Mouse (Mus musculus) brain, adult 10 weeks (tissue): ENCODE data around the gene Olfr507. TPM values are rescaled to one million over a fixed set of nuclear protein-coding genes. Genes with fewer than 3 reads are reported as not detected.

ENCODE experiments used
- polyA plus RNA-seq: library from polyadenylated mRNA; stranded (reverse); fragments of 350-450 nt; fragmentation: Illumina TruSeq; extraction: RNeasy Lipid Tissue Mini Kit (QIAGEN cat#74804); gene quantifications from one replicate; pipeline ENCODE4 v1.2.3, GENCODE M21; 2015; ENCODE audit warnings: low read depth, low replicate concordance

The Olfr507 gene
- polyA plus RNA-seq: not detected

DNA sequence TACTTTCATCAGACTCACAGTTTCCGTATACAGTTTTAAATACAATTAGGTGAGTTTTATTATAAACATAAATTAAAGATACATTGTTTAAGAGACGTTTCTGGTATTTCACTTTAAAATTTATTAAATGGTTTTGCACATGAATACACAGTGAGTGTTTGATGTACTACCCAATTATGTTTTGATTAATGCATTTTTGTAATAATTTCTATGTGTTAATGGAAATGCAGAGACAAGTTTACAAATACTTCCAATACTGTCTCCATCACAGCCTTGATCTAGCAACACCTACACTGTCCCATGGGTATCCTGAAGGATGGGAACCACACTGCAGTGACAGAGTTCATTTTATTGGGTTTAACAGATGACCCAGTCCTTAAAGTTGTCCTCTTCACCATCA lies at the start of gene Olfr507:
Gene Olfr507, plus strand, starts transcription at position 301 of the 400 bp plus-strand sequence.

DNA sequence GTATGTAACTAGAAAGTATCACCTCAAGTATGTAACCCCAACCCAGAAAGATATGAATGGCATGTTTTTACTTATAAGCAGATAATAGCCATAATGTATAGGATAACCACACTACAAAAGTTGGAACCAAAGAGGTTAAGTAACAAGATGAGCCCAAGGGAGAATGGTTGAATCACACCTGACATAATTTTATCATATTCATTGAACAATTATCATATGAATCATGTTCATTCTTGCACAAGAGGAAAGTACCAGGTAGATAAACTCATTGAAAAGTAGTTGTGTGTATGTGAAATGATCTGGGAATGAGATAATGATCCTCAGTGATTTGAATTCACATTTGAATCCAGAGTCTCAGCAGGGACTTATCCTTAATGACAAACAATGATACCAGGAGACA lies 11.1 kb upstream of the Olfr507 start, which contains the start of gene Olfr506:
Gene Olfr506, plus strand, starts transcription at position 301 of the 400 bp plus-strand sequence.

DNA sequence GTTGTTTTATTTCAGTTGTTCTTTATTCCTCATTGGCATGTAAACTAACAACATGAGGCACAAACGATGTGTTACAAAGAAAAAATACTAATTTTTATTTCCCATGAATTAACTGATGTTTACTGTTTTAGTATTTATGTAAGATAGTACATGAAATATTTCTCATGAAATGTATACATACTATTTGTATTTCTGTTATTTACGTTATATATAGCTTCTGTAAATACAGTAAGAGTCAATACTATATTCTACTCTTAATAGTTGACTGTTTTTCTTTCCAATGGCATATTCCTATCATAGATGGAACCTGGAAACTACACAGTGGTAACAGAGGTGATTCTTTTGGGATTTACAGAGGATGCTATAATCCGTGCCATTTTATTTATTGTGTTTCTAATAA lies 8.1 kb downstream of the Olfr507 start, which contains the start of gene Olfr508:
Gene Olfr508, plus strand, starts transcription at position 301 of the 400 bp plus-strand sequence.

DNA sequence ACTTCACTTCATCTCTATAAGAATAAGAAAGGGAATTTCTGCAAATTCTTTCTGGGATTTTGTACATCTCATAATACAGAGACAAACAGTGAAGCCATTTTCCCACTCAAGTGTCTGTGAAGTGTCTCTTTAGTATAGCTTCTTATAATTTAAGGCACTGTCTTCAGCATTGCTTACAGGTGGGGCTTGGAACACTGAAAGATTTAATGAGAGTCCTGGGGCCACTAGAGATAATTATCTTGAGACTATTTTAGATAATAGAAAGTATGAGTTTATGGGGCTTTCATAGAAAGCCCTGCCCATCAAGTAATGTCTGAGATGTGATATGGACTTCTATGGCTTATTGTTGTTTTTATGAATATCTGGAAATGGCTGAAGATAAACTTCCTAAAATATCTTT lies 30.2 kb downstream of the Olfr507 start, which contains the start of gene Olfr509:
Gene Olfr509, minus strand, starts transcription at position 101 of the 400 bp plus-strand sequence.

DNA sequence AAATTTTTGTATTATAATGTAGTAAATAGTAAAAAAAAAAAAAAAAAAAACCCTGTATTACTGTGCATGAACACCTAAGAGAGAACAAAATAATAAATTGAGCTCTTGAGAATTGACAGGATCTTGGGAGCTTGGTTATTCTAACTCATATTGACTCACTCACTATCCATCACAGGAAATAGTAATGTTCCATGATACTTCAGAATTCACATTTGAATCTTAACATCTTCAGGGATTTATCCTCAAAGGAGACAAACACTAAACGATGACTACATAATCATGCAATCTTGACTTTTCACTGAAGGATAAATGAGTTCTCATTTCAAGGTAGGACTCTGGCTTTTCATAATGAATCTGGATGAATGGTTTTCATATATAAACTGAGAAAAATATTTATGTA lies 44.5 kb downstream of the Olfr507 start, which contains the start of gene Olfr510:
Gene Olfr510, plus strand, starts transcription at position 301 of the 400 bp plus-strand sequence.

Other genes starting within 250 kb of the Olfr507 start
- not detected for gene Olfr495, start 228.6 kb upstream of the Olfr507 start, polyA plus RNA-seq
- not detected for gene Olfr497, start 201.4 kb upstream of the Olfr507 start, polyA plus RNA-seq
- gene Olfr498, start 156.5 kb upstream of the Olfr507 start, polyA plus RNA-seq: not detected
- gene Olfr502, start 96.7 kb upstream of the Olfr507 start, polyA plus RNA-seq: not detected
- gene Olfr503, start 77.3 kb upstream of the Olfr507 start, polyA plus RNA-seq: not detected
- gene Olfr504, start 56.0 kb upstream of the Olfr507 start, polyA plus RNA-seq: not detected
- gene Olfr506, start 11.0 kb upstream of the Olfr507 start, polyA plus RNA-seq: not detected
- not detected for gene Olfr508, start 8.2 kb downstream of the Olfr507 start, polyA plus RNA-seq
- gene Olfr509, start 30.1 kb downstream of the Olfr507 start, polyA plus RNA-seq: not detected
- not detected for gene Olfr510, start 44.6 kb downstream of the Olfr507 start, polyA plus RNA-seq
- gene Olfr512, start 91.5 kb downstream of the Olfr507 start, polyA plus RNA-seq: not detected
- not detected for gene Olfr513, start 129.2 kb downstream of the Olfr507 start, polyA plus RNA-seq
- not detected for gene Olfr514, start 204.2 kb downstream of the Olfr507 start, polyA plus RNA-seq
- gene Olfr516, start 228.7 kb downstream of the Olfr507 start, polyA plus RNA-seq: not detected